Mouse (Mus musculus) MEL (cell line): ENCODE measurements around the gene Btg3. TPM values are rescaled to one million over a fixed set of nuclear protein-coding genes. Genes with fewer than 3 reads are reported as not detected.

ENCODE experiments used
- DNase-seq: peaks from one replicate; pipeline ENCODE4 v3.0.0; 2011; ENCODE audit warnings: low read depth, low spot score
- H3K27ac ChIP-seq: 2 replicates; pipeline ENCODE4 v1.5.1; 2012; ENCODE audit warnings: low read depth, mild to moderate bottlenecking, control low read depth, low read length, moderate library complexity; ENCODE audit not compliant: control insufficient read depth
- H3K27me3 ChIP-seq, 2 experiments: fragments of 150-350 bp in 1 of 2; sonication (generic) in 1 of 2; 2 replicates each; pipeline ENCODE4 v1.6.1; 2012; ENCODE audit warnings: low read length in 2 of 2, mild to moderate bottlenecking in 2 of 2, improper control_type of control experiment in 1 of 2, moderate library complexity in 1 of 2; ENCODE audit not compliant: insufficient read depth in 2 of 2, control insufficient read depth in 1 of 2
- H3K36me3 ChIP-seq, 2 experiments: 2 replicates each; pipeline ENCODE4 v1.6.1; 2012 to 2014; ENCODE audit warnings: low read length in 2 of 2, improper control_type of control experiment in 1 of 2, inconsistent platforms in 1 of 2, mild to moderate bottlenecking in 1 of 2; ENCODE audit not compliant: insufficient read depth in 2 of 2, control insufficient read depth in 1 of 2
- H3K4me1 ChIP-seq, 2 experiments: fragments of 150-350 bp in 1 of 2; sonication (generic) in 1 of 2; 2 replicates each; pipeline ENCODE4 v1.6.1; 2012; ENCODE audit warnings: low read length in 2 of 2, improper control_type of control experiment in 1 of 2, mild to moderate bottlenecking in 1 of 2; ENCODE audit not compliant: insufficient read depth in 2 of 2, control insufficient read depth in 1 of 2
- H3K4me3 ChIP-seq, 2 experiments: fragments of 150-350 bp in 1 of 2; sonication (generic) in 1 of 2; 2 replicates each; pipeline ENCODE4 v1.5.1; 2012; ENCODE audit warnings: low read depth in 2 of 2, low read length in 2 of 2, mild to moderate bottlenecking in 2 of 2, moderate library complexity in 2 of 2, control low read depth in 1 of 2, improper control_type of control experiment in 1 of 2; ENCODE audit not compliant: control insufficient read depth in 1 of 2, insufficient read depth in 1 of 2
- H3K79me2 ChIP-seq: 2 replicates; pipeline ENCODE4 v1.6.1; 2012; ENCODE audit warnings: mild to moderate bottlenecking, low read length, moderate library complexity; ENCODE audit not compliant: control insufficient read depth, poor library complexity, insufficient read depth
- H3K9ac ChIP-seq: 2 replicates; pipeline ENCODE4 v1.6.1; 2012; ENCODE audit warnings: low read depth, mild to moderate bottlenecking, control low read depth, low read length, moderate library complexity; ENCODE audit not compliant: control insufficient read depth, poor library complexity, severe bottlenecking
- H3K9me3 ChIP-seq: fragments of 150-350 bp; sonication (generic); replicated peaks from 2 replicates; pipeline ENCODE4 v1.6.1; 2012; ENCODE audit warnings: mild to moderate bottlenecking, low read length, improper control_type of control experiment, moderate library complexity; ENCODE audit not compliant: insufficient read depth
- BHLHE40 ChIP-seq: IDR thresholded peaks from 2 replicates; pipeline ENCODE4 v1.6.1; 2012; ENCODE audit warnings: low read depth, mild to moderate bottlenecking, inconsistent platforms, low read length, improper control_type of control experiment, borderline replicate concordance
- CHD1 ChIP-seq: IDR thresholded peaks from 2 replicates; pipeline ENCODE4 v1.6.1; 2012; ENCODE audit warnings: low read depth, mild to moderate bottlenecking, inconsistent platforms, low read length, improper control_type of control experiment
- CHD2 ChIP-seq: IDR thresholded peaks from 2 replicates; pipeline ENCODE4 v1.6.1; 2011; ENCODE audit warnings: low read length, improper control_type of control experiment
- CTCF ChIP-seq, 3 experiments: IDR thresholded peaks in 2 of 3; conservative IDR thresholded peaks in 1 of 3; 2 replicates each; pipeline ENCODE4 v1.5.1; 2011 to 2012; ENCODE audit warnings: low read length in 3 of 3, low read depth in 2 of 3, mild to moderate bottlenecking in 2 of 3, improper control_type of control experiment in 1 of 3, inconsistent platforms in 1 of 3, mixed read lengths in 1 of 3, moderate library complexity in 1 of 3; ENCODE audit not compliant: control insufficient read depth in 1 of 3, insufficient read depth in 1 of 3, poor library complexity in 1 of 3, severe bottlenecking in 1 of 3
- ELF1 ChIP-seq: IDR thresholded peaks from 2 replicates; pipeline ENCODE4 v1.6.1; 2014; ENCODE audit warnings: low read depth, mild to moderate bottlenecking, inconsistent platforms, low read length, improper control_type of control experiment, moderate library complexity
- EP300 ChIP-seq, 2 experiments: IDR thresholded peaks; 2 replicates each; pipeline ENCODE4 v1.6.1; 2011; ENCODE audit warnings: improper control_type of control experiment in 2 of 2, low read length in 2 of 2, low read depth in 1 of 2, mild to moderate bottlenecking in 1 of 2
- GATA1 ChIP-seq: IDR thresholded peaks from 2 replicates; pipeline ENCODE4 v1.6.1; 2011; ENCODE audit warnings: low read depth, low read length, improper control_type of control experiment
- HCFC1 ChIP-seq: IDR thresholded peaks from 2 replicates; pipeline ENCODE4 v1.6.1; 2012; ENCODE audit warnings: low read depth, mild to moderate bottlenecking, inconsistent platforms, low read length, improper control_type of control experiment, moderate library complexity
- JUND ChIP-seq: IDR thresholded peaks from 2 replicates; pipeline ENCODE4 v1.6.1; 2011; ENCODE audit warnings: low read depth, mild to moderate bottlenecking, improper control_type of control experiment, low read length
- KAT2A ChIP-seq: conservative IDR thresholded peaks from 2 replicates; pipeline ENCODE4 v1.6.1; 2012; ENCODE audit warnings: low read depth, low read length, improper control_type of control experiment, inconsistent platforms
- MAFK ChIP-seq: IDR thresholded peaks from 2 replicates; pipeline ENCODE4 v1.6.1; 2011; ENCODE audit warnings: low read depth, mild to moderate bottlenecking, low read length, improper control_type of control experiment, borderline replicate concordance
- MAX ChIP-seq: IDR thresholded peaks from 2 replicates; pipeline ENCODE4 v1.6.1; 2011; ENCODE audit warnings: low read length, improper control_type of control experiment
- MEF2A ChIP-seq: IDR thresholded peaks from 2 replicates; pipeline ENCODE4 v1.6.1; 2014; ENCODE audit warnings: low read depth, mild to moderate bottlenecking, inconsistent platforms, low read length, improper control_type of control experiment; ENCODE audit not compliant: poor library complexity, insufficient replicate concordance, severe bottlenecking; ENCODE audit errors: extremely low read depth
- MXI1 ChIP-seq: IDR thresholded peaks from 2 replicates; pipeline ENCODE4 v1.6.1; 2011; ENCODE audit warnings: mild to moderate bottlenecking, low read depth, low read length, improper control_type of control experiment
- MYB ChIP-seq: IDR thresholded peaks from 2 replicates; pipeline ENCODE4 v1.6.1; 2011; ENCODE audit warnings: mild to moderate bottlenecking, low read depth, low read length, improper control_type of control experiment
- MYC ChIP-seq: IDR thresholded peaks from 2 replicates; pipeline ENCODE4 v1.6.1; 2011; ENCODE audit warnings: low read depth, mild to moderate bottlenecking, low read length, improper control_type of control experiment, moderate library complexity
- NRF1 ChIP-seq: IDR thresholded peaks from 2 replicates; pipeline ENCODE4 v1.6.1; 2014; ENCODE audit warnings: low read depth, mild to moderate bottlenecking, inconsistent platforms, low read length, improper control_type of control experiment, moderate library complexity; ENCODE audit not compliant: poor library complexity, insufficient read depth, severe bottlenecking
- POLR2A ChIP-seq, 2 experiments: IDR thresholded peaks; 2 replicates each; pipeline ENCODE4 v1.6.1; 2011 to 2012; ENCODE audit warnings: low read length in 2 of 2, mild to moderate bottlenecking in 2 of 2, control low read depth in 1 of 2, improper control_type of control experiment in 1 of 2, low read depth in 1 of 2, moderate library complexity in 1 of 2; ENCODE audit not compliant: control insufficient read depth in 1 of 2, insufficient read depth in 1 of 2, poor library complexity in 1 of 2
- POLR2AphosphoS2 ChIP-seq: IDR thresholded peaks from 2 replicates; pipeline ENCODE4 v1.6.1; 2011; ENCODE audit warnings: low read length, improper control_type of control experiment
- POLR2AphosphoS5 ChIP-seq: IDR thresholded peaks from 2 replicates; pipeline ENCODE4 v1.6.1; 2012; ENCODE audit warnings: low read depth, borderline replicate concordance, mild to moderate bottlenecking, inconsistent platforms, low read length, moderate library complexity, mixed read lengths
- RCOR1 ChIP-seq: IDR thresholded peaks from 2 replicates; pipeline ENCODE4 v1.6.1; 2012; ENCODE audit warnings: low read depth, mild to moderate bottlenecking, inconsistent platforms, low read length, improper control_type of control experiment
- TAL1 ChIP-seq: IDR thresholded peaks from 2 replicates; pipeline ENCODE4 v1.6.1; 2012; ENCODE audit warnings: mild to moderate bottlenecking, inconsistent platforms, low read length, moderate library complexity, mixed read lengths
- TBP ChIP-seq: IDR thresholded peaks from 2 replicates; pipeline ENCODE4 v1.8.0; 2011; ENCODE audit warnings: low read depth, low read length, improper control_type of control experiment
- TCF12 ChIP-seq: IDR thresholded peaks from 2 replicates; pipeline ENCODE4 v1.6.1; 2014; ENCODE audit warnings: low read depth, mild to moderate bottlenecking, inconsistent platforms, low read length, improper control_type of control experiment, moderate library complexity
- UBTF ChIP-seq: IDR thresholded peaks from 2 replicates; pipeline ENCODE4 v1.6.1; 2012; ENCODE audit warnings: low read depth, mild to moderate bottlenecking, inconsistent platforms, low read length, improper control_type of control experiment, moderate library complexity, borderline replicate concordance; ENCODE audit not compliant: insufficient read depth
- USF1 ChIP-seq: IDR thresholded peaks from 2 replicates; pipeline ENCODE4 v1.6.1; 2014; ENCODE audit warnings: low read depth, mild to moderate bottlenecking, inconsistent platforms, low read length, improper control_type of control experiment, moderate library complexity
- USF2 ChIP-seq, 2 experiments: IDR thresholded peaks; 2 replicates each; pipeline ENCODE4 v1.6.1; 2011 to 2012; ENCODE audit warnings: improper control_type of control experiment in 2 of 2, low read length in 2 of 2, borderline replicate concordance in 1 of 2, inconsistent platforms in 1 of 2, low read depth in 1 of 2, mild to moderate bottlenecking in 1 of 2; ENCODE audit not compliant: insufficient read depth in 1 of 2
- ZC3H11A ChIP-seq: IDR thresholded peaks from 2 replicates; pipeline ENCODE4 v1.6.1; 2012; ENCODE audit warnings: low read depth, mild to moderate bottlenecking, inconsistent platforms, low read length, improper control_type of control experiment
- ZKSCAN1 ChIP-seq: IDR thresholded peaks from 2 replicates; pipeline ENCODE4 v1.6.1; 2012; ENCODE audit warnings: low read depth, mild to moderate bottlenecking, inconsistent platforms, low read length, improper control_type of control experiment, moderate library complexity
- ZMIZ1 ChIP-seq: IDR thresholded peaks from 2 replicates; pipeline ENCODE4 v1.6.1; 2012; ENCODE audit warnings: low read depth, mild to moderate bottlenecking, inconsistent platforms, low read length, improper control_type of control experiment, moderate library complexity
- ZNF384 ChIP-seq: IDR thresholded peaks from 2 replicates; pipeline ENCODE4 v1.6.1; 2012; ENCODE audit warnings: low read depth, mild to moderate bottlenecking, inconsistent platforms, low read length, improper control_type of control experiment
- polyA plus RNA-seq, 2 experiments: library from polyadenylated mRNA; stranded (reverse) in 1 of 2; unstranded in 1 of 2; fragments of >175 nt in 1 of 2; fragments of >200 nt in 1 of 2; gene quantifications; 2 replicates each; pipeline versions ENCODE4 v1.2.1 to v1.2.4; 2012; ENCODE audit warnings: low replicate concordance in 2 of 2, low read depth in 1 of 2; ENCODE audit not compliant: insufficient read length in 2 of 2, insufficient read depth in 1 of 2, missing spikeins in 1 of 2
- total RNA-seq: library from RNA; depleted of rRNA; stranded (reverse); fragments of 300-350 nt; gene quantifications from 2 replicates; pipeline ENCODE4 v1.2.3, GENCODE M21; 2012

Gene Btg3
- total and polyA plus RNA-seq, 3 experiments: 8.5 to 17.5 TPM; not detected in 1

- Histone ChIP-seq H3K4me3 (no peak overlapping the region), H3K36me3 (no peaks in the 10 kb centered on the region), H3K79me2 (no peaks in the 10 kb centered on the region), H3K4me1 (no peaks in the 10 kb centered on the region), H3K27me3 (no peaks in the 10 kb centered on the region), H3K9me3 (no peaks in the 10 kb centered on the region), H3K27ac (no peak overlapping the region), H3K9ac (no peak overlapping the region)
- TF ChIP-seq JUND (no peak), MAX (no peak), MXI1 (no peak), ZMIZ1 (no peak), USF2 (IDR thresholded peaks at IDR 0.05; ENCODE audit: borderline replicate concordance in 1 of 2, insufficient read depth in 1 of 2, low read depth in 1 of 2, low read length in 2 of 2) (no peak), TBP (no peak), CHD2 (no peak), TAL1 (no peak), KAT2A (no peak), ELF1 (no peak), POLR2A (IDR thresholded peaks at IDR 0.05; ENCODE audit: control insufficient read depth in 1 of 2, insufficient read depth in 1 of 2, low read depth in 1 of 2, low read length in 2 of 2, poor library complexity in 1 of 2) (no peak), HCFC1 (no peak), POLR2AphosphoS5 (no peak), ZKSCAN1 (no peak), ZNF384 (no peak), RCOR1 (no peak)
- peak; percentile 5 for DNase-seq
These were observed 21.7 kb upstream of the Btg3 start for GRCm38 (mm10) chr16:78398734-78399133.

GRCm38 (mm10) chr16:78391354-78391753, 14.4 kb upstream of the Btg3 start:
- no peaks in the 10 kb centered on the region for H3K9me3 ChIP-seq
- H3K27me3 ChIP-seq: no peaks in the 10 kb centered on the region
- H3K4me1 ChIP-seq: no peaks in the 10 kb centered on the region
- H3K27ac ChIP-seq: no peak overlapping the region
- H3K79me2 ChIP-seq: no peaks in the 10 kb centered on the region
- H3K36me3 ChIP-seq: no peaks in the 10 kb centered on the region
- TF ChIP-seq UBTF (no peak), CHD1 (no peak), MEF2A (no peak), EP300 (IDR thresholded peaks at IDR 0.05; ENCODE audit: low read depth in 1 of 2, low read length in 2 of 2) (no peak), ZC3H11A (no peak), MYC (no peak), ELF1 (no peak), USF1 (no peak), BHLHE40 (no peak), POLR2A (IDR thresholded peaks at IDR 0.05; ENCODE audit: control insufficient read depth in 1 of 2, insufficient read depth in 1 of 2, low read depth in 1 of 2, low read length in 2 of 2, poor library complexity in 1 of 2) (no peak), CTCF (IDR thresholded peaks at IDR 0.05 in 2 of 3, conservative IDR thresholded peaks at IDR 0.05 in 1 of 3; ENCODE audit: control insufficient read depth in 1 of 3, insufficient read depth in 1 of 3, low read depth in 2 of 3, low read length in 3 of 3, poor library complexity in 1 of 3, severe bottlenecking in 1 of 3) (no peak), TCF12 (no peak), RCOR1 (no peak), GATA1 (no peak), MAFK (no peak), MYB (no peak), POLR2AphosphoS2 (no peak), NRF1 (no peak)
- no peak for DNase-seq
- H3K4me3 ChIP-seq: no peak overlapping the region
- no peak overlapping the region for H3K9ac ChIP-seq
